Mouse (Mus musculus): ENCODE results near the gene Clec4g. TPM values are rescaled to one million over a fixed set of nuclear protein-coding genes. Genes with fewer than 3 reads are reported as not detected.
A peak's percentile ranks its signal among the peaks of the same experiment; 100 is the strongest.

Clec4g gene
- total and polyA plus RNA-seq, 3 experiments = 0.45 to 0.70 (median 0.66) TPM

DNA sequence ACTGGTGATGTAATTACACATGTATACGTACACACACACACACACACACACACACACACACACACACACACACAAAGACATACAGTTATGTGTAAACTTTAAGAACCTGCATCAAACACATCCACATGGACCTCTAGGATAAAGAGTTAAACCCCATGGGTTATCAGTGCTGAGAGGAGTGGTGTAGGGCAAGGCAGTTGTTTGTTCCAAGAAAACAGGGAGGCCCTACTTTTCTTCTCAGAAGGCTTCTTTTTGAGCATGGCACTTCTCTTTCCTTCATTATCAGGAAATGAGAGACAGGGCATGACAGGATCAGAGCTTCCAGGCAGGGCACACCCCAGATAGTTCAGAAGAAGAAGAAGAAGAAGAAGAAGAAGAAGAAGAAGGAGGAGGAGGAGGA lies 13.6 kb upstream of the Clec4g start:
- intact Hi-C loops (cut with DNase I) = no loop called here
- WGBS = 57% methylated on average over 1 of the region's 1 CpGs

DNA sequence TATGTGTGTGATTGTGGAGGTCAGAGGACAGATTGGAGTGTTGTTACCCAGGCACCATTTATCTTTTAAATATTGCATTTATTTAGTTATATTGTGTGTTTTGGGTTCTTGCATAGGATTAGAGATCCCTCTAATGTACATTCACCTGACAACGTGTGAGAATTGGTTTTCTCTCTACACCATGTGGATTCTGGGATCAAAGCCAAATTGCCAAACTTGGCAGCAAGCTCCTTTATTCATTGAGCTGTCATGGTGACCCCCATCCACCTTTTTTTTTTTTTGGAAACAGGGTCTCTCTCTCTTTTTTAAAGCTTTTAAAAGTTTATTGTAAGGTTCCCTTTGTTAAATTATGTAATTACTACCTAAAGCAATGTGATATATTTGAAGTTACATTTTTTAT lies 590 bp upstream of the Clec4g start:
- Histone ChIP-seq H3K27ac (no peak overlapping the region), H3K36me3 (ENCODE audit: control insufficient read depth, insufficient read depth, low read length) (no peaks in the 10 kb centered on the region), H3K9ac (ENCODE audit: low read depth, low read length) (no peak overlapping the region), H3K79me2 (replicated peaks; ENCODE audit: control insufficient read depth, insufficient read depth, low read length) (no peaks in the 10 kb centered on the region), H3K4me1 (ENCODE audit: control insufficient read depth, insufficient read depth, low read length) (no peaks in the 10 kb centered on the region), H3K4me3 (no peak overlapping the region), H3K27me3 (ENCODE audit: control insufficient read depth, insufficient read depth, low read length) (no peaks in the 10 kb centered on the region)
- no peak for DNase-seq
- 14% methylated on average over 1 of the region's 1 CpGs for WGBS
- intact Hi-C loops (cut with DNase I) = no loop called here
- TF ChIP-seq POLR2A (IDR thresholded peaks at IDR 0.05; ENCODE audit: insufficient read depth, low read depth, low read length) (no peak), CTCF (IDR thresholded peaks at IDR 0.05) (no peak), EP300 (IDR thresholded peaks at IDR 0.05; ENCODE audit: insufficient read depth, low read depth, low read length) (no peak)

More for the DNA sequence above, 13.6 kb upstream of the Clec4g start:
- DNase-seq = no peak
- Histone ChIP-seq H3K79me2 (replicated peaks; ENCODE audit: control insufficient read depth, insufficient read depth, low read length) (no peaks in the 10 kb centered on the region), H3K9ac (ENCODE audit: low read depth, low read length) (no peak overlapping the region), H3K36me3 (ENCODE audit: control insufficient read depth, insufficient read depth, low read length) (no peaks in the 10 kb centered on the region), H3K4me3 (no peak overlapping the region), H3K27me3 (ENCODE audit: control insufficient read depth, insufficient read depth, low read length) (no peaks in the 10 kb centered on the region), H3K27ac (no peak overlapping the region), H3K4me1 (ENCODE audit: control insufficient read depth, insufficient read depth, low read length) (no peaks in the 10 kb centered on the region)
- no peak for TF ChIP-seq POLR2A (IDR thresholded peaks at IDR 0.05; ENCODE audit: insufficient read depth, low read depth, low read length)
- no peak for TF ChIP-seq EP300 (IDR thresholded peaks at IDR 0.05; ENCODE audit: insufficient read depth, low read depth, low read length)
- TF ChIP-seq CTCF (IDR thresholded peaks at IDR 0.05) = no peak

DNA sequence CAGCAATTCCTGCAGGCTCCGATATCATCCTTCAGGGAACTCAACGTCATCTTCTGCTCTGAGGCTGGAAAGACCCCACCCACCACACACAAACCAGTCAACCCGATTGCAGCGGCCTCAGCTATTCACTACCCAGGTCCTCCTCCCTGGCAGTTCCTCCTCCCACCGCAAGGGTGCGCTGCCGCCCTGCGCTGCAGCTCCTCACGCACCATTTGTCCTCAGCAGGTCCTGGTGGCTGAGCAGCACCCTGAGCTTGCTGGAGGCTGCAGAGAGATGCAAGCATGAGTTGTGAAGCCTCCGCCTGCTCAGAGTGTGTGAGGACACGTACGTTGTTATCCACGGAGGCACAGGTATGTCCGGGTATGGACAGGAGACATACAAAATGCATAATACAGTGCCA lies 1.9 kb downstream of the Clec4g start:
- H3K9ac ChIP-seq (ENCODE audit: low read depth, low read length) = no peak overlapping the region
- H3K36me3 ChIP-seq (ENCODE audit: control insufficient read depth, insufficient read depth, low read length) = no peaks in the 10 kb centered on the region
- no peaks in the 10 kb centered on the region for H3K27me3 ChIP-seq (ENCODE audit: control insufficient read depth, insufficient read depth, low read length)
- no peak overlapping the region for H3K4me3 ChIP-seq
- peak; percentile 94 for TF ChIP-seq CTCF (IDR thresholded peaks at IDR 0.05)
- TF ChIP-seq POLR2A (IDR thresholded peaks at IDR 0.05; ENCODE audit: insufficient read depth, low read depth, low read length) = no peak
- TF ChIP-seq EP300 (IDR thresholded peaks at IDR 0.05; ENCODE audit: insufficient read depth, low read depth, low read length) = no peak
- no peaks in the 10 kb centered on the region for H3K4me1 ChIP-seq (ENCODE audit: control insufficient read depth, insufficient read depth, low read length)
- no peaks in the 10 kb centered on the region for H3K79me2 ChIP-seq (replicated peaks; ENCODE audit: control insufficient read depth, insufficient read depth, low read length)
- H3K27ac ChIP-seq = no peak overlapping the region
- DNase-seq = peak; percentile 79 to 83
- intact Hi-C loops (cut with DNase I) = loop anchor here (5.0 kb wide), 2 partner anchors 239 to 424 kb away; no protein-coding TSS in a partner anchor
- 20% methylated on average over 14 of the region's 14 CpGs for WGBS

DNA sequence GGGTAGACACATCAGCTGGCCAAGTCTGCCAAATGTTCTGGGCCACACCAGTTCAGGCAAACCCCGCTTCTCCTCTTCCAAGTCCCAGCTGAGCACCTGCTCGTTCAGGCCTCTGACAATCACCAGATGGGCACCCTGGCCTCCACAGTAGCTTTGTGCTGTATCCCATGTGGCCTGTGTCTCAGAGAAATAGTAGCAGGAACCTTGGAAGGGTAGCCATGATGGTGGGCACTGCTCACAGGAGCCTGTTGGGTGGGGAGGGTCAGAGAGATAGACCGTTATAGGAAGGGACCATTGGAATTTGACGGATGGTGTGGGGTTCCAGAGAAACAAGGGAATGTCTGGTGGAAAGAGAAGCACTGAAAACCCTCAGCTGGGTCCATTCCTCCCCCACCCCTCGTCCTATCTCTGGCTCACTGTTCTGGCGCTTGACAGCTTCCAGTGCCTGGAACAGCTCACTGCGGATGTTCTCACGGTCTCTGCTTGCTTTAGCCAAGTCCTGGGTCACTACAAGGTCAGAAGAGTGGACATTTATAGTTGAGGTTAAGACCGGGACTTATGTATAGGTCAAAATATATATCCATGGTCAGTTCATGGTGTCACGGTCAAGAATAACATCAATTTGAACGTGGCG lies 3.0 kb downstream of the Clec4g start:
- H3K36me3 ChIP-seq (ENCODE audit: control insufficient read depth, insufficient read depth, low read length) = no peaks in the 10 kb centered on the region
- H3K9ac ChIP-seq (ENCODE audit: low read depth, low read length) = no peak overlapping the region
- H3K27ac ChIP-seq = peak overlapping the region; percentile 27; the same call in 1 of the 2 replicates
- DNase-seq = peak in 1 of 2 experiments; percentile 15
- H3K4me3 ChIP-seq = no peak overlapping the region
- 40% methylated on average over 12 of the region's 12 CpGs for WGBS
- TF ChIP-seq EP300 (IDR thresholded peaks at IDR 0.05; ENCODE audit: insufficient read depth, low read depth, low read length) (no peak), CTCF (IDR thresholded peaks at IDR 0.05) (no peak), POLR2A (IDR thresholded peaks at IDR 0.05; ENCODE audit: insufficient read depth, low read depth, low read length) (no peak)
- H3K4me1 ChIP-seq (ENCODE audit: control insufficient read depth, insufficient read depth, low read length) = no peaks in the 10 kb centered on the region
- intact Hi-C loops (cut with DNase I) = loop anchor here (5.0 kb wide), 2 partner anchors 240 to 425 kb away; no protein-coding TSS in a partner anchor
- H3K79me2 ChIP-seq (replicated peaks; ENCODE audit: control insufficient read depth, insufficient read depth, low read length) = no peaks in the 10 kb centered on the region
- H3K27me3 ChIP-seq (ENCODE audit: control insufficient read depth, insufficient read depth, low read length) = no peaks in the 10 kb centered on the region

DNA sequence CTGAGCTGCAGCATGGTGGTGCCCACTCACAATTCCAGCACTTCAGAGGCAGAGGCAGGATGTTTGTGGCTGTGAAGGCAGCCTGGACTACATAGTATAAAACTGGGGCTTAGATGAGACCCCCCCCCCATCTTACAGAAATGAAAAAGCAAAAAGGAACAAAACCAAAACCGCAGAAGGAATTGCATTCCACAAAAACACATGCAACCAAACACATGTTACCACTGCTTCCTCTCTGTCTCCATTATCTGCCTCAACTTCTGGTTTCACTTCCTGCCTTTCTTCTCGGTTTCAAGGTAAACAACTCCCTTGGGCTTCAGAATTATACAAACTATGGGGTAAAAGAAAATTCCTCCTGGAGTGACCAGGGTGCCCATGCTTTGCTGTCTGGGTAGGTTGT lies 8.8 kb downstream of the Clec4g start:
- no peaks in the 10 kb centered on the region for H3K27me3 ChIP-seq (ENCODE audit: control insufficient read depth, insufficient read depth, low read length)
- peak in 1 of 2 experiments; percentile 14 for DNase-seq
- H3K27ac ChIP-seq = no peak overlapping the region
- H3K4me3 ChIP-seq = no peak overlapping the region
- H3K9ac ChIP-seq (ENCODE audit: low read depth, low read length) = no peak overlapping the region
- H3K36me3 ChIP-seq (ENCODE audit: control insufficient read depth, insufficient read depth, low read length) = no peaks in the 10 kb centered on the region
- WGBS = 27% methylated on average over 2 of the region's 2 CpGs
- intact Hi-C loops (cut with DNase I) = no loop called here
- TF ChIP-seq CTCF (IDR thresholded peaks at IDR 0.05) = no peak
- no peak for TF ChIP-seq EP300 (IDR thresholded peaks at IDR 0.05; ENCODE audit: insufficient read depth, low read depth, low read length)
- no peak for TF ChIP-seq POLR2A (IDR thresholded peaks at IDR 0.05; ENCODE audit: insufficient read depth, low read depth, low read length)
- H3K4me1 ChIP-seq (ENCODE audit: control insufficient read depth, insufficient read depth, low read length) = no peaks in the 10 kb centered on the region; the same call in none of the 2 replicates
- H3K79me2 ChIP-seq (replicated peaks; ENCODE audit: control insufficient read depth, insufficient read depth, low read length) = no peaks in the 10 kb centered on the region

DNA sequence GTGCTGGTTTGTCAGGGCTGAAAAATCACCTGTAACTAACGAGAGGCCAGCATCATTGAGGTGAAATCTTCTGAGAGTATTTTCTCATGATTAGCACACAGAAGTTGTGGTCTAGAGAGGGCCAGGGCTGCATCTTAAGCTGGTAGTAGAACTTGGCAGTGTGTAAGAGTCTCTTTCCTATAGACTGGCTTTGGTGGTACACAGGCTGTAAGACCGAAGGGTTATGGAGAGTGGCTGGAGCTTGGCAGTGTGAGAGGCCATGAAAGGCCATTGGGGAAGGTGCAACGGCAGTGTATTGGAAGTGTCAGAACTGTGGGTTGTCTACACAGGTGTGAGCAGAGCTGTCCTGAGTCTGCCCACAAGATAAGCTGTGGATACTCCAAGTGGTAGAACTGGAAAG lies 10.1 kb downstream of the Clec4g start:
- intact Hi-C loops (cut with DNase I) = no loop called here

More for the DNA sequence above, 10.1 kb downstream of the Clec4g start:
- TF ChIP-seq POLR2A (IDR thresholded peaks at IDR 0.05; ENCODE audit: insufficient read depth, low read depth, low read length) = no peak
- no peak for TF ChIP-seq CTCF (IDR thresholded peaks at IDR 0.05)
- TF ChIP-seq EP300 (IDR thresholded peaks at IDR 0.05; ENCODE audit: insufficient read depth, low read depth, low read length) = no peak
- no peaks in the 10 kb centered on the region for H3K79me2 ChIP-seq (replicated peaks; ENCODE audit: control insufficient read depth, insufficient read depth, low read length)
- no peak overlapping the region for H3K9ac ChIP-seq (ENCODE audit: low read depth, low read length)
- no peaks in the 10 kb centered on the region for H3K36me3 ChIP-seq (ENCODE audit: control insufficient read depth, insufficient read depth, low read length)
- H3K27me3 ChIP-seq (ENCODE audit: control insufficient read depth, insufficient read depth, low read length) = no peaks in the 10 kb centered on the region
- H3K4me3 ChIP-seq = no peak overlapping the region
- 82% methylated on average over 3 of the region's 3 CpGs for WGBS
- no peak for DNase-seq
- no peaks in the 10 kb centered on the region; the same call in none of the 2 replicates for H3K4me1 ChIP-seq (ENCODE audit: control insufficient read depth, insufficient read depth, low read length)
- H3K27ac ChIP-seq = no peak overlapping the region

Measured in heart, adult 2 months (tissue).